Mouse (Mus musculus) midbrain, embryonic 15.5 days (tissue): ENCODE results near the gene Emc8. TPM values are rescaled to one million over a fixed set of nuclear protein-coding genes. Genes with fewer than 3 reads are reported as not detected.

Experiments
- ATAC-seq: fragments of 200-750 bp; cut with Nextera tagmentation; replicated peaks from 2 replicates; pipeline ENCODE4 v1.8.0; 2017; ENCODE audit warnings: moderate TSS enrichment
- H3K27ac ChIP-seq: fragments of 300-500 bp; sonication (generic); 2 replicates; pipeline ENCODE4 v1.5.1; 2015; ENCODE audit warnings: mild to moderate bottlenecking, inconsistent platforms
- H3K27me3 ChIP-seq: fragments of 300-500 bp; sonication (generic); replicated peaks from 2 replicates; pipeline ENCODE4 v1.6.1; 2015; ENCODE audit warnings: inconsistent platforms
- H3K36me3 ChIP-seq: fragments of 300-500 bp; sonication (generic); replicated peaks from 2 replicates; pipeline ENCODE4 v1.6.1; 2015; ENCODE audit warnings: inconsistent platforms
- H3K4me1 ChIP-seq: fragments of 300-500 bp; sonication (generic); 2 replicates; pipeline ENCODE4 v1.6.1; 2015; ENCODE audit warnings: inconsistent platforms
- H3K4me2 ChIP-seq: fragments of 300-500 bp; sonication (generic); 2 replicates; pipeline ENCODE4 v1.6.1; 2015; ENCODE audit warnings: inconsistent platforms, mild to moderate bottlenecking, moderate library complexity
- H3K4me3 ChIP-seq: fragments of 300-500 bp; sonication (generic); 2 replicates; pipeline ENCODE4 v1.5.1; 2015; ENCODE audit warnings: mild to moderate bottlenecking, inconsistent platforms
- H3K9ac ChIP-seq: fragments of 300-500 bp; sonication (generic); 2 replicates; pipeline ENCODE4 v1.6.1; 2015; ENCODE audit warnings: mild to moderate bottlenecking, inconsistent platforms
- H3K9me3 ChIP-seq: fragments of 300-500 bp; sonication (generic); 2 replicates; pipeline ENCODE4 v1.6.1; 2016; ENCODE audit warnings: inconsistent platforms
- WGBS: fragments of 180-500 bp; shearing (Covaris S2); methylation state at CpG from one replicate; pipeline ENCODE4 v1.1.7; 2015; ENCODE audit warnings: mixed read lengths; 5-methylcytosine and 5-hydroxymethylcytosine counted together
- polyA plus RNA-seq: library from polyadenylated mRNA; unstranded; fragments of >200 nt; fragmentation: Nextera tagmentation; extraction: Ambion mirVana; gene quantifications from 2 replicates; pipeline ENCODE4 v1.2.1, GENCODE M21; 2015

The Emc8 gene
- polyA plus RNA-seq, 1 experiment from 2014 or later: 98.0 TPM

DNA sequence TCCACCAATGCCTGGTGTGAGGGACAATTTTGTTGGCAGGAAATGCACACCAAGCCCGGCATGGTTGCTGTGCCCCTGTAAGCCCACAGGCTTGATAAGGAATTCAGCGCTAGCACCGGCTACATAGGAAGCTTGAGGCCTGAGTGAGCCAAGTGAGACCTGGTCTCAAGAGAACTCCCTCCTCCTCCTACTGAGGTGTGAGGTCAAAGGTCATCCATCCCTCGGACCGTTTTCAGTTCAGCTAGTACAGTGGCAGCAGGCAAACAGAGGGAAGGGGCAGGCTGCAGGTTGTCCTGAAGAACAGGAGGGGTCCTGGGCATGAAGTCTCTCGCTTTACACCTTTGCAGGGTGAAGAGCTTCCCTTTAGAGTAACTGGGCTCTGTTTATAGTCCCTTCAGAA, 37.5 kb downstream of the Emc8 start:
- Histone ChIP-seq H3K4me2 (no peak overlapping the region), H3K36me3 (no peaks in the 10 kb centered on the region), H3K4me3 (no peak overlapping the region), H3K9ac (no peak overlapping the region), H3K9me3 (no peaks in the 10 kb centered on the region), H3K4me1 (peaks cover 18% of the 10 kb centered on the region), H3K27ac (no peak overlapping the region), H3K27me3 (0 out of 2 replicates have a peak, but pooled peaks cover 5% of the 10 kb centered on the region)
- 59% methylated on average over 6 of the region's 6 CpGs for WGBS
- no peak for ATAC-seq

DNA sequence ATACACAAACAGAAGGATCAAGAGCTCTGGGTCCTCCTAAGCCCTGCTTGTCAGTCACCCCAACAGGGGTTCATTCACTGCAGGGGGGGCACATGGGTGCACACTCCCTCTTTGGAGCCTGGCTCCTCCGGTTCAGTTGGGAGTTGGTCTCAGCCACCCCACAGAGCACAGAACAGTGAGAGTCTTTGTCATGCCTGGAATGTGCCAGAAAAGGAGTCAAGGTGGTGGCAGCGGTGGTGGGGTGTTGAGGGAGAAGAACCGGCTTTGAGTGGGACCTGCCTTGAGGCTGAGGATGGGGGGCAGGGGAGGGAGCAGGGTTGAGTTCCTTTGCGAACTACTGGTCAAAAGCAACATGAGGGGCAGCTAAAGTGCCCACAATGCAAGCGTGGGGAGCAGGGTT, 38.3 kb downstream of the Emc8 start:
- WGBS: 40% methylated on average over 5 of the region's 5 CpGs
- no peak for ATAC-seq
- Histone ChIP-seq H3K27ac (no peak overlapping the region), H3K4me3 (no peak overlapping the region), H3K4me1 (peaks cover 18% of the 10 kb centered on the region), H3K27me3 (0 out of 2 replicates have a peak, but pooled peaks cover under 1% of the 10 kb centered on the region), H3K36me3 (no peaks in the 10 kb centered on the region), H3K9me3 (no peaks in the 10 kb centered on the region), H3K4me2 (no peak overlapping the region), H3K9ac (no peak overlapping the region)

DNA sequence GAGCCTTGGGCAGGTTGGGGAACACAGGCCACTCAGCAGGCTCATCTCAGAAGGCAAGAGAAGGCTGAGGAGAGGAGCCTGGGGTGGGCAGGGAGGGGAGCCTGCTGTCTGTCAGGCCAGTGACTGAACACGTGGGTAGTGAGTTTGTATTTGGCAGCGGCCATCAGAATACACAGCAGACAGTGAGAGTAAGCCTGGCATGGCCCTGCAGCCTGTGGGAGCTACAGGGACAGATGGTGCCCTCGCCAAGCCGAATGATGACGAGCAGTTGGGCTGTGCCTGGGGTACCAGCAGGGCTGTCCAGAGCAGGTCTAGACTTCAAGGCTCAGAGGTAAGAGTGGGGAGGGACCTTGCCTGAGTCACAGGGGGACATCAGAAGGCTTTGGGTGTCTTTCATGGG, 41.1 kb downstream of the Emc8 start:
- Histone ChIP-seq H3K27me3 (no peaks in the 10 kb centered on the region), H3K9me3 (no peaks in the 10 kb centered on the region), H3K4me1 (no peaks in the 10 kb centered on the region), H3K27ac (no peak overlapping the region), H3K9ac (no peak overlapping the region), H3K4me3 (no peak overlapping the region), H3K4me2 (no peak overlapping the region), H3K36me3 (no peaks in the 10 kb centered on the region)
- no peak for ATAC-seq
- 79% methylated on average over 5 of the region's 5 CpGs for WGBS

DNA sequence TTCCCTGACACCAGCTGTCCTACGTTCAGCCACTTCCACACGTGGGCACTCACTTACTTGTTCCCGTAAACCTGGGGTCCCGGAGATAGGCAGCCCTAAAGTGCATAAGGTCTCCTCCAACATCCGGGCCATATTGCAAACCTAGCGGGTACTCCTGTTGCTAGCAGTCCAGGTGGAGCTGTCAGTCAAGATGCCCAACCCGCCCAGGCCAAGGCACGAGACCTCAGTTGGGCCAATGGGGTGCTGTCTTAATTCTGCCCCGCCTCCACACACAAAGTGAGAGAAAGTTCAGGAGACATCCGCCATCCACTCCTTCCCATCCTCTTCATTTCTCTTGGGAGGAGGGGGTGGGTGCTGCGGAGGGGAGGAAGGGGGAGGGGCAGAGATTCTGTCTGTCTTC, 41.9 kb downstream of the Emc8 start:
- Histone ChIP-seq H3K4me2 (no peak overlapping the region), H3K9me3 (no peaks in the 10 kb centered on the region), H3K27ac (no peak overlapping the region), H3K36me3 (no peaks in the 10 kb centered on the region), H3K9ac (no peak overlapping the region), H3K27me3 (no peaks in the 10 kb centered on the region), H3K4me1 (peaks cover 8% of the 10 kb centered on the region), H3K4me3 (no peak overlapping the region)
- 64% methylated on average over 11 of the region's 11 CpGs for WGBS
- no peak for ATAC-seq

DNA sequence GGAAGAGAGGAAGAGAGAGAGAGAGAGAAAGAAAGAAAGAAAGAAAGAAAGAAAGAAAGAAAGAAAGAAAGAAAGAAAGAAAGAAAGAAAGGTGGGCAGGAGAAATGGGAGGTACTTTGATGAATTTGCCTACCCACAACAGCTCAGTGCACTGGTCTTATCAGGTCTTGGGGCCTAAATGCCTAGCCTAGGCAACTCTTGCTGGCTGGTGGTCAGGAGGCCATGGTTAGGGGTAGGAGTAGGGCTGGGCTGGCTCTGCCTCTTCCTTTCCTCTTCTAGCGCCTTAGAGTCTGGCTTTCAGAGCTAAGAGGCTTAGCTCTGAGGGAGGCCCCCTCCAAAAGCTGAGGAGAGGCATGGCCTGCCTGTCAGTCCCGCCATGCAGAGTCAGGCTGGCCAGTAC, 44.8 kb downstream of the Emc8 start:
- 16% methylated on average over 2 of the region's 2 CpGs for WGBS

DNA sequence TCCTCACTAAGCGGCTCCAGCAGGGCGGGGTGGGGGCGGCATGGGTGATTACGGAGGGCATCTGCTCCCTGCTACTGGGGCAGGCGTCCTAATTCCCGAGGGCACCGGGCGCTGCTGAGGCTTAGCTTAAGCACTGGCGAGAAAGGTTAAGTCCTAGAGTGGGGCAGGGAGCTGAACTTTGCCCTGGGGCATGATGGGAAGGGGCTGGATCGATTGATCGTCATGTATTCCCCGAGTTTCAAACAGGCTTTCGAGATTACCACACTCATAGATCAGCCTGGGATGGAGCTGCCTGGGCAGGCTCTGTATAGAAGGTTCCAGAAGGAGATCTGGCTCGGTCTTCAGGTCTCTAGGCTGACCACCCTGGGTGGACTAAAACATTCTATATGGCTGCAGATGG, 46.2 kb downstream of the Emc8 start:
- Histone ChIP-seq H3K36me3 (no peaks in the 10 kb centered on the region), H3K27me3 (no peaks in the 10 kb centered on the region), H3K4me1 (peaks cover 25% of the 10 kb centered on the region), H3K9me3 (no peaks in the 10 kb centered on the region), H3K4me3 (no peak overlapping the region), H3K4me2 (no peak overlapping the region), H3K9ac (no peak overlapping the region), H3K27ac (no peak overlapping the region)
- 51% methylated on average over 14 of the region's 14 CpGs for WGBS
- ATAC-seq: no peak

More for the DNA sequence above, 44.8 kb downstream of the Emc8 start:
- H3K27ac ChIP-seq: no peak overlapping the region
- H3K27me3 ChIP-seq: no peaks in the 10 kb centered on the region
- H3K4me1 ChIP-seq: peaks cover 13% of the 10 kb centered on the region
- no peaks in the 10 kb centered on the region for H3K9me3 ChIP-seq
- no peak overlapping the region for H3K4me2 ChIP-seq
- H3K9ac ChIP-seq: no peak overlapping the region
- H3K4me3 ChIP-seq: no peak overlapping the region
- no peaks in the 10 kb centered on the region for H3K36me3 ChIP-seq
- no peak for ATAC-seq

DNA sequence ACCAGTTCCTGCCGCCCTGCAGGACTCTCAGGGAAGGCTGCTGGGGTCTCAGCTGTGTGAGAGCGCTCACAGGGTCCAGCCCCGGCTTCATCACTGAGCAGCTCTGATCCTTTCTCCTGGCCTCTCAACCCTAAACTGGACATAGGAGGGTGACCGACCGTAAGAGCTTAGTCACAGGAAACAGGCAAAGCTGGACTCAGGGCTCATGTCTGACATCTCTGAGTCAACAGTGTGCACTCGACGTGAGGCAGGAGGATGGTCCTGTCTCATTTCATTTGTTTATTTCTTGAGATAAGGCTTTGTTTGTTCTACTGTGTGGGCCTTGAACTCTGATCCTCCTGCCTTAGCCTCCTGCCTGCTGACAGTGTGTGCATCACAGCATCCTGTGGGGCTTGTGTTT, 47.9 kb downstream of the Emc8 start:
- Histone ChIP-seq H3K36me3 (no peaks in the 10 kb centered on the region), H3K4me2 (no peak overlapping the region), H3K27ac (no peak overlapping the region), H3K9ac (no peak overlapping the region), H3K4me3 (no peak overlapping the region), H3K9me3 (no peaks in the 10 kb centered on the region), H3K27me3 (no peaks in the 10 kb centered on the region), H3K4me1 (peaks cover 39% of the 10 kb centered on the region)
- 54% methylated on average over 7 of the region's 7 CpGs for WGBS
- no peak for ATAC-seq

DNA sequence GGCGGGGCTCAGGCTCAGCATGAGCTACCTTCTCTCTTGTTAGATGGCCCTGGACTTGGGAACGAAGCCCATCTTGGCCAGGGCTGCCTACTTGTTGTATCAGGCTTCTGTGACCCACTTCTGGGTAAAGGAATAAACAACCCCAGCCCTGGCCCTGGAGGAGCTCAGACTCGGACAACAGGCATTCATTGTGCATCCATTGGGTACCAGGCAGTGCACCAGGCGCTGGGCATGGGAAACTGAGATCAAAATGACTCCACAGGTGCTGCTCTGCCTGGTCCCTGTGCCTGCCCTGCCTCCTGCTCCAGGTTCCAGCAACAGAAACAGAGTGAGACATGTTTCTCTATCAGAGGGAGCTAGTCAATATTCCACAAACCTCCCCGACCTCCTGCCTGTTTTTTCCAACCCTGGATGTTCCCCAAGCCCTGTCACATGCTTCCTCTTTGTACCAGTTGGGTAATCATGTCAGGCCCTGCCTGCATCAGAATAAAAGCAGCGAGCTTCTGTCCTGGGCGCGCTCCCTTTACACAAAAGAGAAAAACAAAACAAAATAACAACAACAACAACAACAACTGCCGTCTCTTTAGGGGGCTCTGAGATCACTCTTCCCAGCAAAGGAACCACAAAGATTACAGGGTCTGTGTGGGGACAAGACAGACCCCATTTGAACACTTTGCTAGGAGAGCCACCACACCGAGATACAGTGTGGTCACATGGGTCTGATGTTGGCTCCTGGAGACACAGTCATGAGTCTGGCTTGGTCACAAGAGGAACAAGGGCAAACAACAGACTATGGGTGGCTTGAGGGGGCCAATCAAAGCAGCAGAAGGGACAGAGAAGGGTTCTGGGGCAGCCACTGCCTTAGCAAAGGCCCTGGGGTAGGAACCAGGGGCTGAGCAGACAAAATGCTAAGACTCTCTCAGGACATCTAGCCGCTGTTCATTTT, 48.9 kb downstream of the Emc8 start:
- Histone ChIP-seq H3K36me3 (no peaks in the 10 kb centered on the region), H3K4me2 (no peak overlapping the region), H3K9ac (no peak overlapping the region), H3K4me3 (no peak overlapping the region), H3K9me3 (no peaks in the 10 kb centered on the region), H3K4me1 (peaks cover 39% of the 10 kb centered on the region), H3K27me3 (no peaks in the 10 kb centered on the region), H3K27ac (no peak overlapping the region)
- WGBS: 70% methylated on average over 11 of the region's 11 CpGs
- ATAC-seq: no peak

DNA sequence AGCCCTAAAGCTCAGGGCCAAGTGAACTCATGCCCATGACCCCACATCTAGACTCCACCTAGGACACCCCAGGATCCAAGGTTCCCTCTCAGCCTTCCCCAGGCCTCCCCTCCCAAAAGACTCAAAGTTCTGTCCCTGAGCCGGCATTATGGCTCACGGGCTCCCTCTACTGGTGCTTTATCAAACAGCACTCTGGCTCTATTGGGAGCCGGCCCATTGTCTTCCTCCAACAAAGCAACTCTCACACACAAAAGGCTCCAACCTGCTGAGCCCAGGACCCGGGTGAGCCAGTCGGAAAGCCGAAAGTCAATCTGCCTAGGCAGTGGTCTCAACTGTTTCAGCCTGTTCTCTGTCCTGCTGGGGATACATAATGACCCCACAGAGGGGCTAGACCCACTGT, 50.3 kb downstream of the Emc8 start:
- no peaks in the 10 kb centered on the region for H3K9me3 ChIP-seq
- peaks cover 39% of the 10 kb centered on the region for H3K4me1 ChIP-seq
- 0% methylated on average over 6 of the region's 6 CpGs for WGBS
- H3K27me3 ChIP-seq: no peaks in the 10 kb centered on the region
- no peak overlapping the region for H3K4me3 ChIP-seq
- no peak overlapping the region; the same call in 1 of the 2 replicates for H3K4me2 ChIP-seq
- H3K27ac ChIP-seq: peak overlapping the region; percentile 79
- peak overlapping the region; percentile 17; the same call in 1 of the 2 replicates for H3K9ac ChIP-seq
- peak; percentile 34; the same call in 1 of the 2 replicates for ATAC-seq
- no peaks in the 10 kb centered on the region for H3K36me3 ChIP-seq

DNA sequence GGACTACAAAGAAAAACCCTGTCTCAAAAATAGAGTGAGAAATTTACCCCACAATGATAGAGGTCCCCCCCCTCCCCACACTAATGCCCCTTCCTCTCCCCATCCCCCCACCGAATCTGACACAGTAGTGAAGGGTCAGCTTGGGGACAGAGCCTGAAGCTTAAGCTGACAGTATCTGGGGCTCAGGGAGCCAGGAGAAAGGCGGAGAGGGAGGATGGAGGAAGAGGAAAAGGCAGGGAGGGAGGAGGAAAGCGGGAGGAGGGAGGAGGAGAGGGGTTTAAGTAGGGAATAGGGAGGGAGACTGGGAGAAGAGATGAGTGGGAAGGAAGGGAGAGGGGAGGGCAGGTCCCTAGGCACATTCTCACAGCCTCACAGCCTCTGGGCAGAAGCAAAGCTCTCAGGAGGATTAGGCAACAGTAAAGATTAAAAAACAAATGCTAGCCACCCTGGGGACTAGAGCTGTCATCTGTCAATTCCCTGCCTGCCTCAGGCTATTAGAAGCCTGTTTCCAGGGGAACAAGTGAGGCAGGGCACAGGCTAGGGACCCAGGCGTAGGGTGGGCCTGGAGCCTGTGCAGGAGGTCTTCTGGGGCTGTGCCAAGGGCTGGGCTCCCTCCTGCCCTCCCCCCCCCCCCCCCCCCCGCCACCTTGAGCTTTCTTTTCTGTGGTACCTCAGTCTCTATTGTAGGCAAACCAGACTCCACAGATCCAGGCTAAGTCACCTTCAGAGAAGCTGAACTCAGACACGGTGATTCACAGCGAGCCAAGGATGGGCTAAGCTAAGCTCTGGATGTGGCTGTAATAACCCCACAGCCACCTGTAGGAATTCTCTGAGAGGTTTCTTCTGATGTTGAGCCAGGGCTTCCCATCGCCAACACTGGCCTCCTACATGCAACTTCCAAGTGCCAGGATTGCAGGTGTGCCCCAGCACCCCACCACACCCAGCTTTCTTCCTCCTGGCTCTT, 51.4 kb downstream of the Emc8 start:
- Histone ChIP-seq H3K9ac (no peak overlapping the region), H3K4me2 (no peak overlapping the region), H3K27me3 (no peaks in the 10 kb centered on the region), H3K36me3 (no peaks in the 10 kb centered on the region), H3K4me3 (no peak overlapping the region), H3K4me1 (peaks cover 36% of the 10 kb centered on the region), H3K27ac (peak overlapping the region; percentile 72), H3K9me3 (no peaks in the 10 kb centered on the region)
- WGBS: 13% methylated on average over 7 of the region's 8 CpGs
- peak; percentile 75 for ATAC-seq

DNA sequence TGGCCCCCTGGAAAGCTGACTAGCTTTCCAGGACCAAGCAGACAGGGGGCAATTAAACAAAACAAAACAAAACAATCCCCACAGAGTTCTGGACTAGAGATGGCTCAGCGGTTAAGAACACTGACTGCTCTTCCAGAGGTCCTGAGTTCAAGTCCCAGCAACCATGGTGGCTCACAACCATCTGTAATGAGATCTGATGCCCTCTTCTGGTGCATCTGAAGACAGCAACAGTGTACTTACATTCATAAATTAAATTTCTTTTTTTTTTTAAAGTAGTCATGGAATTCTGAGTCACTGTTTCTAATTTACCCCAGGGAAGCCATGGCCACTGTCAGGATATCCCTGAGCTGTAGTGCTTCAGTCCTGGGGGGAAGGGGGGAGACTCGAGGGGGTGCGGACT, 53.9 kb downstream of the Emc8 start:
- Histone ChIP-seq H3K9me3 (no peaks in the 10 kb centered on the region), H3K4me3 (no peak overlapping the region), H3K4me2 (no peak overlapping the region), H3K9ac (no peak overlapping the region), H3K36me3 (no peaks in the 10 kb centered on the region), H3K27ac (no peak overlapping the region), H3K4me1 (peaks cover 28% of the 10 kb centered on the region), H3K27me3 (no peaks in the 10 kb centered on the region)
- 94% methylated on average over 3 of the region's 3 CpGs for WGBS
- ATAC-seq: no peak

DNA sequence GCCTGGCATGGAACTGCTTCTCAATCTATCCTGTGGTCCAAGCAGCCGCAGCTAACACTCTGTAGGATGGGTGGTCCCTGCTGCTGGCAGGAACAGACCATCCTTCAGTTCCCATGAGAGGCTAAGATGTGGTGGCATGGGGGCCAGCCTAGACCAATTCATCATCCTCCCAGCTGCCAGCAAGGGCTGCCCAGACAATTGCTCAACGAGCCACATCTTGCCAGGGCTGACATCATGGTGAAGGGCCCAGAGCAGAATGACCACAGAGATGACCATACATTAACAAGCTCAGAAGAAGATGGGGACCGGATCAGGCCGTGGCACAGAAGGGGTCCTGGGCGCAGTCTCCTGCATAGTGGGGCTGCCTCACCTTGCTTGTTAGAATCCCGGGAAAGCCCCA, 57.5 kb downstream of the Emc8 start:
- H3K36me3 ChIP-seq: no peaks in the 10 kb centered on the region
- 90% methylated on average over 6 of the region's 6 CpGs for WGBS
- H3K4me1 ChIP-seq: peaks cover under 1% of the 10 kb centered on the region; the same call in 1 of the 2 replicates
- H3K27ac ChIP-seq: no peak overlapping the region
- H3K9me3 ChIP-seq: no peaks in the 10 kb centered on the region
- no peak overlapping the region for H3K4me3 ChIP-seq
- no peak for ATAC-seq
- H3K9ac ChIP-seq: no peak overlapping the region
- H3K4me2 ChIP-seq: no peak overlapping the region
- no peaks in the 10 kb centered on the region for H3K27me3 ChIP-seq
